Mouse (Mus musculus) kidney, adult 2 months (tissue): ENCODE data around the gene Ctnnbl1.

Experiments used
- CTCF ChIP-seq: fragments of 200-500 bp; conservative IDR thresholded peaks from 2 replicates; pipeline ENCODE4 v1.5.1; 2011; ENCODE audit warnings: low read depth, mild to moderate bottlenecking, control low read depth, low read length, moderate library complexity, mixed read lengths; ENCODE audit not compliant: insufficient read depth, insufficient read length
- POLR2A ChIP-seq: fragments of 200-500 bp; IDR thresholded peaks from one replicate; pipeline ENCODE4 v1.6.1; 2011; ENCODE audit warnings: low read depth, low read length, control low read depth

DNA sequence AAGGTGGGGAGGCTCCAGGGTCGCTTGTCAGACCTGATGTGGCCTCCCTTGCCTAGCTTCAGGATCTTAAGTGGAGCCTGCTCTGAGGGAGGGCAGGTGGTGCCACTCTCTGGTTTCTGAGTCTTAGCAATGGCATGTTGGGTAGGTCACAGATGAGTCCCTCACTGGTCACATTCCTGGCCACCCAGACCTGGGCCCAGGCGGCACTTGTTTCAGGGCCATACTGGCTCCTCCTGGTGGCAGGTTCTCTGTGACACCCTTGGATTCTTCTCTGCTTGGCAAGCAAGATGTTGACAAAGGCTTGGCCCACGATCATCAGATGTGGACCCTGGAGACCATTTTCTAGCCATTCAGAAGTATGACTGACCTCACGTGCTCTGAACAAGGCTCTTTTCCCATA, 195.5 kb downstream of the Ctnnbl1 start:
- TF ChIP-seq CTCF: peak; percentile 21; the same call in 1 of the 2 replicates
- TF ChIP-seq POLR2A: no peak
